Mouse (Mus musculus): ENCODE measurements around the gene Akap1. TPM values are rescaled to one million over a fixed set of nuclear protein-coding genes. Genes with fewer than 3 reads are reported as not detected.

The Akap1 gene
- 9.6 and 12.3 TPM in 2 replicates for polyA plus RNA-seq (2014; fragmentation: Nextera tagmentation; extraction: Ambion mirVana)

DNA sequence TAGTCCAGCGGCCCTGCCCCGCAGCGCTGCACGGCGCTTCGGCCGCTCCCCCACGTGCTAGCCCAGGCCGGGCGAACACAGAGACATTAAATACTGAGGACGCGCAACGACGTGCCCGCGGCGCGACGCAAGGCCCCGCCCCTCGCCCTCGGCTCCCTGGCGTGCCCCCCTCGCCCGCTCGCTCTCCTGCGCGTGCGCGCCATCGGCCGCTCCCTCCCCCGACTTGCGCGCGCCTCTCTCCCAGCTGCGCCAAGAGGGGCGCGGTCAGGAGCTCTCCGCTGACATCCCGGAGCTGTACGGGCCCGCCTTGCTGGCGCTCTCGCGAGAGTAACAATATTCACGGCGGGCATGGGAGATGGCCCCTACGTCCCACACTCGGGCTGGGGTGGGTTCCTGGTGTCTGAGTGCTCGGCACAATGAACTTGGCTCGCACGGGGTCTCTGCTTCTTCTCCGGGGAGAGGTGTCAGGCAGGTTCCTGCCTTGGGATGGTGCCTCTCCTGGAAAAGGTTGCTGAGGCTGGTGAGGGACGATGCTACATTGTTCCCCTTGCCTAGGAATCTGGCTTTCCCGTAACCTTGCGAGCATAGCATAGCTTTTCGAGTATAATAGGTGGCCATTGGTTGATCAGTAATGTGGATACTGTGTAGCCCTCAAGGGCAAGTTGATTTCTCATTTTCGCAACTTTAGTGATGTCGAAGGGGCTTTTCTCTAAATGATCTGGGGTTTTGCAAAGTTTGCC, at the start of gene Akap1:
Gene Akap1 (minus strand): TSS at position 129 of the 740 bp plus-strand sequence.
- ATAC-seq (replicated peaks; ENCODE audit: insufficient number of reproducible peaks, low FRiP score, low TSS enrichment, low read depth) (peak; percentile 97), DNase-seq (ENCODE audit: low spot score) (peak; percentile 97)
- no peaks in the 10 kb centered on the region for H3K27me3 ChIP-seq (ENCODE audit: control insufficient read depth, insufficient read depth, low read length)
- H3K4me1 ChIP-seq (ENCODE audit: control insufficient read depth, insufficient read depth, low read length), result peaks cover 7% of the 10 kb centered on the region
- H3K36me3 ChIP-seq (replicated peaks; ENCODE audit: control insufficient read depth, insufficient read depth, low read depth, low read length), result no peaks in the 10 kb centered on the region
- H3K9me3 ChIP-seq (replicated peaks; ENCODE audit: control insufficient read depth, low read length), result no peaks in the 10 kb centered on the region
- peak within 1 kb of the TSS; percentile 69 for H3K4me3 ChIP-seq (ENCODE audit: low read depth, low read length)
- peak within 1 kb of the TSS; percentile 57 for H3K27ac ChIP-seq (replicated peaks; ENCODE audit: low read depth, low read length)
- WGBS, result 1% methylated on average over 58 of the region's 60 CpGs
- H3K4me2 ChIP-seq (ENCODE audit: low read depth, low read length), result peak within 1 kb of the TSS; percentile 99
- H3K9ac ChIP-seq (replicated peaks; ENCODE audit: low read length), result peak within 1 kb of the TSS; percentile 74

DNA sequence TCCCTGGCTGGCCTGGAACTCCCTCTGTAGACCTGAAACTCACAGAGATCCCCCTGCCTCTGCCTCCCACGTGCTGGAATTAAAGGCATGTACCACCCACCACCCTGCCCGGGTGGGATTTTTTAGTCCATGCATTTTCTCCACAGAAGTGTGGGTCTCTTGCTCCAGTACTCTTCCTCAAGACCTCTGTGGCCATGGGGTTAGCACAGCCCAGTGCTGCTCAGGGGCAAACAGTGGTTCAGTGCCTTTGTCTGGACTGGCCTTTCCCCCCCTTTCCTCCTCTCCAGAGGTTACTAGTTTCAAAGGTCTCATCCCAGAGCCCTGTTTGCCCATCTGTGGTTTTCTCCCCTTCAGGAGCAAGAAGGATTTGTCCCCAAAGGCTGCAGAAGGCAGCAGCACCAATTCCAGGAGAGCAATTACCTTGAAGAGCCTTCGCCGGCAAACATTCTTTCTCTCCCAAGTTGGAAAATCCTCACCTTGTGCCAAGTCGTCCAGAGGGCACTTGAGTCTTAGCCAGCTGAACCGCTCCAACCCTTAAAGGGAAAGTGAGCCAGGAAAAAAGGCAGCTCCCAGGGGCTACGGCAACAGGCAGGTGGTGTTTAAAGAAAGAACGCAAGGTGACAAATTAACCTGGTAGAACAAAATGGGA, 45.1 kb upstream of the Akap1 start:
- Histone ChIP-seq H3K9me3 (replicated peaks; ENCODE audit: control insufficient read depth, low read length) (no peaks in the 10 kb centered on the region), H3K4me1 (ENCODE audit: control insufficient read depth, insufficient read depth, low read length) (no peaks in the 10 kb centered on the region)

DNA sequence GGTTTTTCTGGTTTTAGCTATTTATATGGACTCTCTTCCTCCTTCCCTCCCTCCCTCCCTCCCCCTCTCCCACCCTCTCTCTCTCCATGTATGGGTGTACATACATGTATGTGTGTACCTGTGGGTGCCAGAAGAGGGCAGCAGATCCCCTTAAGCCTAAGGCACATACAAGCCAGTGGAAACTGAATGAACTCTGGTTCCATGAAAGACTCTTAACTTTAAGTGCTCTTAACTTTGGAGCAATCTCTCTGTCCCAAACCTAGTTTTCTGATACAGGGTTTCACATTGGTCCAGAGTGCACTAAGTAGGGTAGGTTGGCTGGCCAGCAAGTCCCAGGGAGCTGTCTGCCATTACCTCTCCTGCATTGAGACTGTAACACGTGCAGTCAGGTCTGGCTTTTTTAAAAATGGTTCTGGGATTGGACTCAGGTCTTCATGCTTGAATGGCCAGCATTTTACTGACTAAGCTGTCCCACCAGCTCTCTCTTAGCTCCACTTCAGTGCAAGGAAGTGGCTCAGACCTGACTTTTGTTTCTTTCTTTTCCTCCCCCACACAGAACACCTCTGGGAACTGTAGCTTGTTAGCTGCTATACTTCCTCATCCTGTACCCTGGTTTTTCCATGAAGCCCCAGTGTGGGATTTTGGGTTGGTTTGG, 44.3 kb upstream of the Akap1 start:
- no peak for ATAC-seq (replicated peaks; ENCODE audit: insufficient number of reproducible peaks, low FRiP score, low TSS enrichment, low read depth)
- 89% methylated on average over 1 of the region's 1 CpGs for WGBS
- Histone ChIP-seq H3K27me3 (ENCODE audit: control insufficient read depth, insufficient read depth, low read length) (no peaks in the 10 kb centered on the region), H3K4me3 (ENCODE audit: low read depth, low read length) (no peak overlapping the region), H3K4me1 (ENCODE audit: control insufficient read depth, insufficient read depth, low read length) (no peaks in the 10 kb centered on the region), H3K36me3 (replicated peaks; ENCODE audit: control insufficient read depth, insufficient read depth, low read depth, low read length) (no peaks in the 10 kb centered on the region), H3K9ac (replicated peaks; ENCODE audit: low read length) (no peak overlapping the region), H3K27ac (replicated peaks; ENCODE audit: low read depth, low read length) (no peak overlapping the region), H3K9me3 (replicated peaks; ENCODE audit: control insufficient read depth, low read length) (no peaks in the 10 kb centered on the region), H3K4me2 (ENCODE audit: low read depth, low read length) (no peak overlapping the region)
- peak; percentile 53 for DNase-seq (ENCODE audit: low spot score)

More for the DNA sequence above, 45.1 kb upstream of the Akap1 start:
- Histone ChIP-seq H3K9ac (replicated peaks; ENCODE audit: low read length) (no peak overlapping the region), H3K36me3 (replicated peaks; ENCODE audit: control insufficient read depth, insufficient read depth, low read depth, low read length) (no peaks in the 10 kb centered on the region), H3K4me2 (ENCODE audit: low read depth, low read length) (no peak overlapping the region), H3K27ac (replicated peaks; ENCODE audit: low read depth, low read length) (no peak overlapping the region), H3K4me3 (ENCODE audit: low read depth, low read length) (no peak overlapping the region), H3K27me3 (ENCODE audit: control insufficient read depth, insufficient read depth, low read length) (no peaks in the 10 kb centered on the region)
- no peak for ATAC-seq (replicated peaks; ENCODE audit: insufficient number of reproducible peaks, low FRiP score, low TSS enrichment, low read depth)
- DNase-seq (ENCODE audit: low spot score), result no peak
- 89% methylated on average over 8 of the region's 8 CpGs for WGBS

DNA sequence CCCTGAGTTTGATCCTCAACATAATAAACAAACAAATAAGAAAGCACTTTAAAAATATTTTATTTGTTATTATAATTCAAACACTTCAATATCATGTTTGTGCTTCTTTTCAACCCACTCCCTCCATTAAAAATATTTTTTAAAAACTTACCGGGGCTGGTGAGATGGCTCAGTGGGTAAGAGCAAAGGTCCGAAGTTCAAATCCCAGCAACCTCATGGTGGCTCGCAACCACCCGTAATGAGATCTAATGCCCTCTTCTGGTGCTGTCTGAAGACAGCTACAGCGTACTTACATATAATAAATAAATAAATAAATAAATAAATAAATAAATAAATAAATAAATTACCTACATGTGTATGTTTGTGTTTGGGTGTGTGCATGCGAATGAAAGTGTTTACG, 43.5 kb upstream of the Akap1 start:
- Histone ChIP-seq H3K4me3 (ENCODE audit: low read depth, low read length) (no peak overlapping the region), H3K9me3 (replicated peaks; ENCODE audit: control insufficient read depth, low read length) (no peaks in the 10 kb centered on the region), H3K4me1 (ENCODE audit: control insufficient read depth, insufficient read depth, low read length) (no peaks in the 10 kb centered on the region), H3K36me3 (replicated peaks; ENCODE audit: control insufficient read depth, insufficient read depth, low read depth, low read length) (no peaks in the 10 kb centered on the region), H3K27me3 (ENCODE audit: control insufficient read depth, insufficient read depth, low read length) (no peaks in the 10 kb centered on the region), H3K9ac (replicated peaks; ENCODE audit: low read length) (no peak overlapping the region), H3K27ac (replicated peaks; ENCODE audit: low read depth, low read length) (no peak overlapping the region), H3K4me2 (ENCODE audit: low read depth, low read length) (no peak overlapping the region)
- 93% methylated on average over 7 of the region's 7 CpGs for WGBS
- no peak for ATAC-seq (replicated peaks; ENCODE audit: insufficient number of reproducible peaks, low FRiP score, low TSS enrichment, low read depth)
- no peak for DNase-seq (ENCODE audit: low spot score)

DNA sequence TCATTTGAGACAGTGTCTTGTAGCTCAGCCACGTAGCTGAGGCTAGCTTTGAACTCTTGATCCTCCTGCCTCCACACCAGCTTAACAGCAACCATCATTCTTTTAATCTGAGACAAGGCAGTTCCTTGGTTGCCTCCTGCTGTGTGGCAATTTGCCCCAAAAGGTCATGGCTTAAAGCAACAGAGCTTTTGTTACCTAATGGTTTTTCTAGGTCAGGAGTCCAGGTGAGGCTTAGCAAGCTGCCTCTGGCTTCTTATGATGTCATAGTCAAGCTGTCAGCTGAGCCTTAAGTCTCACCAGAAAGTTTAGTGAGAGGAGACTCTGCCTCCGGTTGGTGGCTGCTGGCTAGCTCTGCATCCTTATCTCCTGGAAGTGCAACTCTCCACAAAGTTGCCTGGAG, 41.2 kb upstream of the Akap1 start:
- no peak overlapping the region for H3K4me2 ChIP-seq (ENCODE audit: low read depth, low read length)
- H3K27me3 ChIP-seq (ENCODE audit: control insufficient read depth, insufficient read depth, low read length), result no peaks in the 10 kb centered on the region
- DNase-seq (ENCODE audit: low spot score), result no peak
- WGBS, result 34% methylated on average over 2 of the region's 2 CpGs
- no peak for ATAC-seq (replicated peaks; ENCODE audit: insufficient number of reproducible peaks, low FRiP score, low TSS enrichment, low read depth)
- H3K4me1 ChIP-seq (ENCODE audit: control insufficient read depth, insufficient read depth, low read length), result no peaks in the 10 kb centered on the region
- no peaks in the 10 kb centered on the region for H3K9me3 ChIP-seq (replicated peaks; ENCODE audit: control insufficient read depth, low read length)
- H3K27ac ChIP-seq (replicated peaks; ENCODE audit: low read depth, low read length), result no peak overlapping the region
- H3K36me3 ChIP-seq (replicated peaks; ENCODE audit: control insufficient read depth, insufficient read depth, low read depth, low read length), result no peaks in the 10 kb centered on the region
- no peak overlapping the region for H3K9ac ChIP-seq (replicated peaks; ENCODE audit: low read length)
- H3K4me3 ChIP-seq (ENCODE audit: low read depth, low read length), result no peak overlapping the region

DNA sequence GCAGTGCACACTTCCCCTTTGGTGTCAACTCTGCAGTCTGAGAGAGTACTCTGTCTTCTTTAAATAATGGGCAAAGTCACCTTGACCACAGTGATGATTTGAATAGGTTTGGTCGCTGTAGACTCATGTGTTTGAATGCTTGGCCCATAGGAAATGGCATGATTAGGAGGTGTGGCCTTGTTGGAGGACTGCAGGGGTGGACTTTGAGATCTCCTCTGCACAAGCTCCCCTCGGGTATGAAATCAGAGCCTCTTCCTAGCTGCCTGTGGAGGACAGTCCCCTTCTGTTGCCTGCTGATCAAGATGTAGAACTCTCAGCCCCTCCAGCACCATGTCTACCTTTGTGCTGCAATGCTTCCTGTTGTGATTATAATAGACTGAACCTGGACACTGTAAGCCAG, 39.7 kb upstream of the Akap1 start:
- Histone ChIP-seq H3K4me3 (ENCODE audit: low read depth, low read length) (no peak overlapping the region), H3K27me3 (ENCODE audit: control insufficient read depth, insufficient read depth, low read length) (no peaks in the 10 kb centered on the region), H3K9ac (replicated peaks; ENCODE audit: low read length) (no peak overlapping the region), H3K36me3 (replicated peaks; ENCODE audit: control insufficient read depth, insufficient read depth, low read depth, low read length) (no peaks in the 10 kb centered on the region), H3K4me2 (ENCODE audit: low read depth, low read length) (no peak overlapping the region), H3K4me1 (ENCODE audit: control insufficient read depth, insufficient read depth, low read length) (no peaks in the 10 kb centered on the region), H3K9me3 (replicated peaks; ENCODE audit: control insufficient read depth, low read length) (no peaks in the 10 kb centered on the region), H3K27ac (replicated peaks; ENCODE audit: low read depth, low read length) (no peak overlapping the region)
- WGBS, result 57% methylated on average over 2 of the region's 2 CpGs
- ATAC-seq (replicated peaks; ENCODE audit: insufficient number of reproducible peaks, low FRiP score, low TSS enrichment, low read depth) (no peak), DNase-seq (ENCODE audit: low spot score) (no peak)

DNA sequence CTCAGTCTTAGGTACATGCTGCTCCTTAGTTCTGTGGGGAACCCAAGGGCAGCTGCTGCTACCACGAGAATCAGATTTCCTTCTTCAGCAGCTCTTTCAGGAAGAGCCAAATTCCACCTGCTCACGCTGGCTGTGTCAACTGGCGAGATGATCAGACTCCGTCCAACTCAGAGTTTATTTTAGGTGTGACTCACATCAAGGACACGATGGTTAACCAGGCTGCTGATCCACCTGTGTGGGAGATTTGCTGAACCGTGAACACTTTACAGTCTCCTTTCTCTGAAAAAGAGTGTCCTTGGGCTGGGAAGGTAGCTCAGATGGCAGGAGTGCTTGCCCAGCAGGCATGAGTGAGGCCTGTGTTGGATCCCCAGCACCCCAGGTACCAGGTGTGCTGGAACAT, 38.4 kb upstream of the Akap1 start:
- no peaks in the 10 kb centered on the region for H3K36me3 ChIP-seq (replicated peaks; ENCODE audit: control insufficient read depth, insufficient read depth, low read depth, low read length)
- ATAC-seq (replicated peaks; ENCODE audit: insufficient number of reproducible peaks, low FRiP score, low TSS enrichment, low read depth) (no peak), DNase-seq (ENCODE audit: low spot score) (no peak)
- H3K4me3 ChIP-seq (ENCODE audit: low read depth, low read length), result no peak overlapping the region
- H3K9me3 ChIP-seq (replicated peaks; ENCODE audit: control insufficient read depth, low read length), result no peaks in the 10 kb centered on the region
- H3K4me2 ChIP-seq (ENCODE audit: low read depth, low read length), result no peak overlapping the region
- no peaks in the 10 kb centered on the region for H3K4me1 ChIP-seq (ENCODE audit: control insufficient read depth, insufficient read depth, low read length)
- 83% methylated on average over 6 of the region's 6 CpGs for WGBS
- no peaks in the 10 kb centered on the region for H3K27me3 ChIP-seq (ENCODE audit: control insufficient read depth, insufficient read depth, low read length)
- no peak overlapping the region for H3K27ac ChIP-seq (replicated peaks; ENCODE audit: low read depth, low read length)
- H3K9ac ChIP-seq (replicated peaks; ENCODE audit: low read length), result no peak overlapping the region

DNA sequence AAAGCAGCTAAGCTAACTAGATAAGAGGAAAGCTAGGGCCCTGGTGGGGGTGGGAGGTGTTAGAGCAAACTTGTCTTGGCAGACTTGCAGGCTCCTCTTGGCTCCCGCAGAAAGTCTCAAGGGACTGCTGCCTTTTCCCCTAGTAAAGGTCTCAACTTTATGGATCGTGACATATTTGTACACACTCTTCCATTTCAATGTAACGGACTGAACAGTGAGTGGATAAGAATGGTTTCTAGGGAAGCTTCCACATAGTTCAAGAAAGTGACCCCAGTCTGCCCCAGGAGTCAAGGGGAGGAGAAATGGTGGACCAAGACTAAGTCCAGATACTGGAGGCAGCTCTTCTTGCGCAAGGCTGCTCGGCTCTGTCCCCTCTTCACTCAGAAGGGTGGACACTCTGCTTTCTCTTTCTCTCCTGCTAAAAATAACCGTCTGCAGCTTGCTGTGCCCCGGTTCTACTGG, 37.0 kb upstream of the Akap1 start:
- no peaks in the 10 kb centered on the region for H3K27me3 ChIP-seq (ENCODE audit: control insufficient read depth, insufficient read depth, low read length)
- no peaks in the 10 kb centered on the region for H3K9me3 ChIP-seq (replicated peaks; ENCODE audit: control insufficient read depth, low read length)
- no peak overlapping the region for H3K9ac ChIP-seq (replicated peaks; ENCODE audit: low read length)
- H3K4me1 ChIP-seq (ENCODE audit: control insufficient read depth, insufficient read depth, low read length), result no peaks in the 10 kb centered on the region
- DNase-seq (ENCODE audit: low spot score) (peak; percentile 18), ATAC-seq (replicated peaks; ENCODE audit: insufficient number of reproducible peaks, low FRiP score, low TSS enrichment, low read depth) (no peak)
- no peaks in the 10 kb centered on the region for H3K36me3 ChIP-seq (replicated peaks; ENCODE audit: control insufficient read depth, insufficient read depth, low read depth, low read length)
- WGBS, result 81% methylated on average over 7 of the region's 7 CpGs
- no peak overlapping the region for H3K4me2 ChIP-seq (ENCODE audit: low read depth, low read length)
- H3K4me3 ChIP-seq (ENCODE audit: low read depth, low read length), result no peak overlapping the region
- H3K27ac ChIP-seq (replicated peaks; ENCODE audit: low read depth, low read length), result no peak overlapping the region
